16 mouse cellular contexts compared by ENCODE assay signal in the genomic region with DNA sequence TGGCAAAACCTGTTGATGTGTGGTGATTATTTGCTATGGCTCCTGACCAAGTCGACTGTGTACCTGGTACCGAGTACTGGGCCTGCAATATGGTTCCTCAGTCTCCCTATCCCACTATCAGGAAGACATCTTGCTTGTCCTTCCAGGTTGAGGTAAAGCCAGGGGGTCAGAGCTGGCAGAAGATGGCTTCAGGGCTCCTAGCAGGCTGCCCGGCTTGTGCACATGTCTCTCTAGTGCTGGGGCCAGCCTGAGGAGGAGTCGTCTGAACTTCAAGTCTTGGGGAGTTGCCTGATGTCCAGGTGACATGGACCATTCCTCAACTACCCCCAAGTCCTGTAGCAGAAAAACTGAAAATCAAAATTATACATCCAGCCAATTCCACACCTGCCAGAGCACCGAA. TPM values are rescaled to one million over a fixed set of nuclear protein-coding genes. Genes with fewer than 3 reads are reported as not detected.
"Had no signal": no experiment of that assay in that cellular context is flagged by ENCODE, and none has a peak within 500 bp of the region (broad histone marks: within the 10 kb centered on the region; RNA-seq: fewer than 3 reads in every experiment).

No protein-coding gene starts in this region.

- H3K36me3 ChIP-seq: neural tube, embryonic 12.5 days; stomach, embryonic 15.5 days had no signal

- H3K4me2 ChIP-seq: neural tube, embryonic 12.5 days; neural tube, embryonic 13.5 days; neural tube, embryonic 15.5 days; stomach, embryonic 15.5 days had no signal

- DNase-seq: retina, postnatal 1 day; right cerebral cortex, adult 18-20 months; right cerebral cortex, postnatal 14 days; right cerebral cortex, postnatal 25 days; spleen, adult 18-20 months; thymus, adult 2 months; thymus, postnatal 14 days; thymus, postnatal 25 days; thymus, postnatal 36 days; thymus, postnatal 4 days had no signal

- H3K9ac ChIP-seq: neural tube, embryonic 12.5 days; neural tube, embryonic 13.5 days; neural tube, embryonic 15.5 days; stomach, embryonic 15.5 days had no signal

- H3K4me1 ChIP-seq: neural tube, embryonic 12.5 days; neural tube, embryonic 13.5 days; neural tube, embryonic 15.5 days; stomach, embryonic 15.5 days had no signal

- H3K4me3 ChIP-seq: neural tube, embryonic 12.5 days; neural tube, embryonic 13.5 days; neural tube, embryonic 15.5 days; stomach, embryonic 15.5 days had no signal

- H3K27me3 ChIP-seq: neural tube, embryonic 12.5 days; neural tube, embryonic 13.5 days; neural tube, embryonic 15.5 days; stomach, embryonic 15.5 days had no signal

- H3K9me3 ChIP-seq: neural tube, embryonic 12.5 days; neural tube, embryonic 13.5 days; neural tube, embryonic 15.5 days; stomach, embryonic 15.5 days had no signal

- H3K27ac ChIP-seq: neural tube, embryonic 12.5 days; neural tube, embryonic 13.5 days; neural tube, embryonic 15.5 days; stomach, embryonic 15.5 days; stomach, postnatal 0 days had no signal

RNA-seq across cellular contexts. Expression of a gene that starts 33.9 kb away (rescaled TPM):
- total RNA-seq: neutrophil, adult 5-6 weeks had no signal
